Mouse (Mus musculus): Measurements from ENCODE around the gene Ces3b. TPM values are rescaled to one million over a fixed set of nuclear protein-coding genes. Genes with fewer than 3 reads are reported as not detected.
"Not testable (repeated sequence)": the region's sequence is repeated elsewhere in the genome, so short reads cannot be mapped to it uniquely, and the experiment has no call there.

The Ces3b gene
- total and polyA plus RNA-seq, 3 experiments, result not detected

DNA sequence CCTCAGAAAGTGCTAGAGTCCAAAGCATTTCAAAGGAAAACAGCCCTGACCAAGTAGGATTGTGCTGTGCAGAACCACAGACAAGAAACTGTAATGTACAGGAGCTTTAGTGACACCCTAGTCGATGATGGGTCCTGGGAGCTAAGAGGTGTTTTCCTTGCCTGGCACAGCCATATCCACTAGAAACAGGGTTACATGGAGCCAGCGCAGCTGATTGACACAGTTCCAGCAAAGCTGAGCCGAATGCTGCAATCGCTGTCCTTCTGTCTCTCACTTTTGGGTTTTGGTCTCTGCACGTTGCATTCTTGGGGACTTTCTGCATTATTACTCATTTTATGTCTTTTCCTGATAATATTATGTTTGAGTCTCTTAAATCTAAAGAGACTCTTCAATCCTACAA is 5.0 kb upstream of the Ces3b start:
- H3K9ac ChIP-seq (ENCODE audit: control insufficient read depth, low read depth, low read length, poor library complexity, severe bottlenecking), result no peak overlapping the region
- no peaks in the 10 kb centered on the region for H3K36me3 ChIP-seq (ENCODE audit: control insufficient read depth in 1 of 2, insufficient read depth in 2 of 2, low read length in 2 of 2)
- no peak for DNase-seq (ENCODE audit: low read depth, low spot score)
- no peak overlapping the region for H3K4me3 ChIP-seq (ENCODE audit: control insufficient read depth in 1 of 2, insufficient read depth in 1 of 2, low read depth in 2 of 2, low read length in 2 of 2)
- no peak overlapping the region for H3K27ac ChIP-seq (ENCODE audit: control insufficient read depth, low read depth, low read length)
- H3K9me3 ChIP-seq (replicated peaks; ENCODE audit: insufficient read depth, low read length), result no peaks in the 10 kb centered on the region
- peaks cover 4 to 8% of the 10 kb centered on the region in 2 experiments; a peak in 2 of 4 replicates for H3K27me3 ChIP-seq (ENCODE audit: control insufficient read depth in 1 of 2, insufficient read depth in 2 of 2, low read length in 2 of 2)
- no peaks in the 10 kb centered on the region for H3K4me1 ChIP-seq (ENCODE audit: control insufficient read depth in 1 of 2, insufficient read depth in 2 of 2, low read length in 2 of 2)
- H3K79me2 ChIP-seq (ENCODE audit: control insufficient read depth, insufficient read depth, low read length, poor library complexity), result no peaks in the 10 kb centered on the region
- no peak for TF ChIP-seq USF2 (IDR thresholded peaks at IDR 0.05; ENCODE audit: borderline replicate concordance in 1 of 2, insufficient read depth in 1 of 2, low read depth in 1 of 2, low read length in 2 of 2)
- TF ChIP-seq POLR2AphosphoS2 (IDR thresholded peaks at IDR 0.05; ENCODE audit: low read length), result no peak

GRCm38 (mm10) chr8:105080814-105081336 is 2.7 kb upstream of the Ces3b start:
- Histone ChIP-seq H3K9me3 (replicated peaks; ENCODE audit: insufficient read depth, low read length) (no peaks in the 10 kb centered on the region), H3K4me3 (ENCODE audit: control insufficient read depth in 1 of 2, insufficient read depth in 1 of 2, low read depth in 2 of 2, low read length in 2 of 2) (no peak overlapping the region), H3K27ac (ENCODE audit: control insufficient read depth, low read depth, low read length) (no peak overlapping the region), H3K36me3 (ENCODE audit: control insufficient read depth in 1 of 2, insufficient read depth in 2 of 2, low read length in 2 of 2) (no peaks in the 10 kb centered on the region), H3K9ac (ENCODE audit: control insufficient read depth, low read depth, low read length, poor library complexity, severe bottlenecking) (no peak overlapping the region), H3K4me1 (ENCODE audit: control insufficient read depth in 1 of 2, insufficient read depth in 2 of 2, low read length in 2 of 2) (no peaks in the 10 kb centered on the region), H3K27me3 (ENCODE audit: control insufficient read depth in 1 of 2, insufficient read depth in 2 of 2, low read length in 2 of 2) (peaks cover 5 to 11% of the 10 kb centered on the region in 2 experiments; a peak in 2 of 4 replicates), H3K79me2 (ENCODE audit: control insufficient read depth, insufficient read depth, low read length, poor library complexity) (no peaks in the 10 kb centered on the region)
- no peak for DNase-seq (ENCODE audit: low read depth, low spot score)
- TF ChIP-seq RAD21 (IDR thresholded peaks at IDR 0.05; ENCODE audit: low read depth, low read length), result no peak
- no peak for TF ChIP-seq RCOR1 (IDR thresholded peaks at IDR 0.05; ENCODE audit: low read depth, low read length)
- TF ChIP-seq MAZ (IDR thresholded peaks at IDR 0.05; ENCODE audit: low read depth, low read length), result no peak
- no peak for TF ChIP-seq BHLHE40 (IDR thresholded peaks at IDR 0.05; ENCODE audit: borderline replicate concordance, low read depth, low read length)
- TF ChIP-seq USF1 (IDR thresholded peaks at IDR 0.05; ENCODE audit: low read depth, low read length), result no peak
- TF ChIP-seq POLR2AphosphoS2 (IDR thresholded peaks at IDR 0.05; ENCODE audit: low read length), result no peak
- TF ChIP-seq POLR2AphosphoS5 (IDR thresholded peaks at IDR 0.05; ENCODE audit: borderline replicate concordance, low read depth, low read length), result no peak
- TF ChIP-seq NELFE (IDR thresholded peaks at IDR 0.05; ENCODE audit: low read depth, low read length), result no peak
- TF ChIP-seq UBTF (IDR thresholded peaks at IDR 0.05; ENCODE audit: borderline replicate concordance, insufficient read depth, low read depth, low read length), result no peak
- TF ChIP-seq TBP (IDR thresholded peaks at IDR 0.05; ENCODE audit: low read depth, low read length), result no peak
- TF ChIP-seq HCFC1 (IDR thresholded peaks at IDR 0.05; ENCODE audit: low read depth, low read length), result no peak
- no peak for TF ChIP-seq GABPA (IDR thresholded peaks at IDR 0.05; ENCODE audit: low read depth, low read length)
- TF ChIP-seq GATA1 (IDR thresholded peaks at IDR 0.05; ENCODE audit: low read depth, low read length), result no peak
- TF ChIP-seq MYB (IDR thresholded peaks at IDR 0.05; ENCODE audit: low read depth, low read length), result no peak

GRCm38 (mm10) chr8:105088166-105088565 is 4.6 kb downstream of the Ces3b start:
- H3K79me2 ChIP-seq (ENCODE audit: control insufficient read depth, insufficient read depth, low read length, poor library complexity); H3K9ac ChIP-seq (ENCODE audit: control insufficient read depth, low read depth, low read length, poor library complexity, severe bottlenecking); H3K9me3 ChIP-seq (replicated peaks; ENCODE audit: insufficient read depth, low read length); H3K27ac ChIP-seq (ENCODE audit: control insufficient read depth, low read depth, low read length); H3K4me1 ChIP-seq (ENCODE audit: control insufficient read depth in 1 of 2, insufficient read depth in 2 of 2, low read length in 2 of 2); H3K36me3 ChIP-seq (ENCODE audit: control insufficient read depth in 1 of 2, insufficient read depth in 2 of 2, low read length in 2 of 2); DNase-seq (ENCODE audit: low read depth, low spot score); H3K4me3 ChIP-seq (ENCODE audit: control insufficient read depth in 1 of 2, insufficient read depth in 1 of 2, low read depth in 2 of 2, low read length in 2 of 2): not testable (repeated sequence)
- peaks cover 18% of the 10 kb centered on the region in 2 experiments for H3K27me3 ChIP-seq (ENCODE audit: control insufficient read depth in 1 of 2, insufficient read depth in 2 of 2, low read length in 2 of 2)

All from MEL (cell line).